Mouse (Mus musculus): ENCODE data around the gene Ccdc40. TPM values are rescaled to one million over a fixed set of nuclear protein-coding genes. Genes with fewer than 3 reads are reported as not detected.
A peak's percentile ranks its signal among the peaks of the same experiment; 100 is the strongest.

Ccdc40 gene
- polyA plus RNA-seq, 1 experiment from 2014 or later = 16.5 TPM

GRCm38 (mm10) chr11:119258216-119258571 is 29.8 kb downstream of the Ccdc40 start:
- H3K9me3 ChIP-seq (ENCODE audit: control insufficient read depth, low read length) = no peaks in the 10 kb centered on the region
- H3K9ac ChIP-seq (ENCODE audit: low read depth, low read length) = 0 out of 2 replicates have a peak overlapping the region, but pooled peaks have one; percentile 11
- ATAC-seq (ENCODE audit: low FRiP score) = no peak
- 63% methylated on average over 9 of the region's 9 CpGs for WGBS
- no peak for DNase-seq (ENCODE audit: low spot score)
- H3K4me3 ChIP-seq (ENCODE audit: low read depth, low read length) = no peak overlapping the region
- no peaks in the 10 kb centered on the region for H3K36me3 ChIP-seq (ENCODE audit: control insufficient read depth, insufficient read depth, low read length)
- peak overlapping the region; percentile 20 for H3K4me2 ChIP-seq (replicated peaks; ENCODE audit: low read depth, low read length)
- H3K27me3 ChIP-seq (ENCODE audit: control insufficient read depth, insufficient read depth, low read length) = no peaks in the 10 kb centered on the region
- no peak overlapping the region for H3K27ac ChIP-seq (ENCODE audit: low read depth, low read length)
- no peaks in the 10 kb centered on the region; the same call in 1 of the 2 replicates for H3K4me1 ChIP-seq (replicated peaks; ENCODE audit: control insufficient read depth, insufficient read depth, low read length)

GRCm38 (mm10) chr11:119258572-119259322 is 30.4 kb downstream of the Ccdc40 start:
- no peaks in the 10 kb centered on the region for H3K27me3 ChIP-seq (ENCODE audit: control insufficient read depth, insufficient read depth, low read length)
- no peaks in the 10 kb centered on the region for H3K9me3 ChIP-seq (ENCODE audit: control insufficient read depth, low read length)
- no peaks in the 10 kb centered on the region for H3K4me1 ChIP-seq (replicated peaks; ENCODE audit: control insufficient read depth, insufficient read depth, low read length)
- H3K27ac ChIP-seq (ENCODE audit: low read depth, low read length) = no peak overlapping the region
- peak overlapping the region; percentile 20 for H3K4me2 ChIP-seq (replicated peaks; ENCODE audit: low read depth, low read length)
- no peaks in the 10 kb centered on the region for H3K36me3 ChIP-seq (ENCODE audit: control insufficient read depth, insufficient read depth, low read length)
- DNase-seq (ENCODE audit: low spot score) (peak; percentile 45), ATAC-seq (ENCODE audit: low FRiP score) (0 out of 2 replicates have a peak, but pooled peaks have one; percentile 45)
- 69% methylated on average over 23 of the region's 23 CpGs for WGBS
- H3K4me3 ChIP-seq (ENCODE audit: low read depth, low read length) = no peak overlapping the region
- H3K9ac ChIP-seq (ENCODE audit: low read depth, low read length) = 0 out of 2 replicates have a peak overlapping the region, but pooled peaks have one; percentile 11

GRCm38 (mm10) chr11:119259977-119260376 is 31.6 kb downstream of the Ccdc40 start:
- WGBS = 89% methylated on average over 8 of the region's 8 CpGs
- no peaks in the 10 kb centered on the region for H3K36me3 ChIP-seq (ENCODE audit: control insufficient read depth, insufficient read depth, low read length)
- no peak overlapping the region for H3K9ac ChIP-seq (ENCODE audit: low read depth, low read length)
- no peaks in the 10 kb centered on the region for H3K9me3 ChIP-seq (ENCODE audit: control insufficient read depth, low read length)
- no peaks in the 10 kb centered on the region for H3K27me3 ChIP-seq (ENCODE audit: control insufficient read depth, insufficient read depth, low read length)
- no peaks in the 10 kb centered on the region for H3K4me1 ChIP-seq (replicated peaks; ENCODE audit: control insufficient read depth, insufficient read depth, low read length)
- no peak overlapping the region for H3K4me2 ChIP-seq (replicated peaks; ENCODE audit: low read depth, low read length)
- DNase-seq (ENCODE audit: low spot score) (no peak), ATAC-seq (ENCODE audit: low FRiP score) (no peak)
- no peak overlapping the region for H3K4me3 ChIP-seq (ENCODE audit: low read depth, low read length)
- no peak overlapping the region for H3K27ac ChIP-seq (ENCODE audit: low read depth, low read length)

DNA sequence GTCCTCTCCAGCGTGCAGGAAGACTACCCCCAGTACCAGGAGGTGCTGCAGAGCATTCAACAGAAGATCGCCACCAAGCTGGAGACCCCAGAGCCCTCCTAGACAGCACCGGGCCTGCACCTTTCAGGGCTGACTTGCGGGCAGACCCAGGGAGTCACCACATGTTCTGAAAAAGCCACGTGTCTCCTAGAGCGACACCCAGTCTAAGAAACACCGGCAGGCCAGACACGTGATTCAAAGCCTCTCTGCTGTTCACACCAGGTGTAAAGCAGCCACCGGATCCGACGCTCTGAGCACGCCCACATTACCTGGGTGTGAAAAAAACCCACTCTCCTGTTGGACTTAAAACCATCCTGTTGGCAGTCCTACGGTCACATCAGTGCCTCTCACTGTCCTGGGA is 36.0 kb downstream of the Ccdc40 start:
- WGBS = 91% methylated on average over 13 of the region's 13 CpGs
- H3K4me2 ChIP-seq (replicated peaks; ENCODE audit: low read depth, low read length) = no peak overlapping the region
- peaks cover 8% of the 10 kb centered on the region; the same call in 1 of the 2 replicates for H3K4me1 ChIP-seq (replicated peaks; ENCODE audit: control insufficient read depth, insufficient read depth, low read length)
- H3K36me3 ChIP-seq (ENCODE audit: control insufficient read depth, insufficient read depth, low read length) = no peaks in the 10 kb centered on the region
- no peaks in the 10 kb centered on the region for H3K9me3 ChIP-seq (ENCODE audit: control insufficient read depth, low read length)
- no peak overlapping the region for H3K27ac ChIP-seq (ENCODE audit: low read depth, low read length)
- H3K27me3 ChIP-seq (ENCODE audit: control insufficient read depth, insufficient read depth, low read length) = no peaks in the 10 kb centered on the region
- ATAC-seq (ENCODE audit: low FRiP score) = no peak
- DNase-seq (ENCODE audit: low spot score) = no peak
- H3K9ac ChIP-seq (ENCODE audit: low read depth, low read length) = no peak overlapping the region
- no peak overlapping the region for H3K4me3 ChIP-seq (ENCODE audit: low read depth, low read length)

- H3K27ac ChIP-seq (ENCODE audit: low read depth, low read length) = no peak overlapping the region
- H3K36me3 ChIP-seq (ENCODE audit: control insufficient read depth, insufficient read depth, low read length) = no peaks in the 10 kb centered on the region
- H3K4me3 ChIP-seq (ENCODE audit: low read depth, low read length) = no peak overlapping the region
- H3K9me3 ChIP-seq (ENCODE audit: control insufficient read depth, low read length) = no peaks in the 10 kb centered on the region
- no peaks in the 10 kb centered on the region for H3K27me3 ChIP-seq (ENCODE audit: control insufficient read depth, insufficient read depth, low read length)
- no peak overlapping the region for H3K9ac ChIP-seq (ENCODE audit: low read depth, low read length)
- ATAC-seq (ENCODE audit: low FRiP score) (no peak), DNase-seq (ENCODE audit: low spot score) (no peak)
- WGBS = 75% methylated on average over 7 of the region's 7 CpGs
- H3K4me2 ChIP-seq (replicated peaks; ENCODE audit: low read depth, low read length) = no peak overlapping the region
- peaks cover 8% of the 10 kb centered on the region; the same call in 1 of the 2 replicates for H3K4me1 ChIP-seq (replicated peaks; ENCODE audit: control insufficient read depth, insufficient read depth, low read length)
These were observed 37.4 kb downstream of the Ccdc40 start for GRCm38 (mm10) chr11:119265811-119266210.

DNA sequence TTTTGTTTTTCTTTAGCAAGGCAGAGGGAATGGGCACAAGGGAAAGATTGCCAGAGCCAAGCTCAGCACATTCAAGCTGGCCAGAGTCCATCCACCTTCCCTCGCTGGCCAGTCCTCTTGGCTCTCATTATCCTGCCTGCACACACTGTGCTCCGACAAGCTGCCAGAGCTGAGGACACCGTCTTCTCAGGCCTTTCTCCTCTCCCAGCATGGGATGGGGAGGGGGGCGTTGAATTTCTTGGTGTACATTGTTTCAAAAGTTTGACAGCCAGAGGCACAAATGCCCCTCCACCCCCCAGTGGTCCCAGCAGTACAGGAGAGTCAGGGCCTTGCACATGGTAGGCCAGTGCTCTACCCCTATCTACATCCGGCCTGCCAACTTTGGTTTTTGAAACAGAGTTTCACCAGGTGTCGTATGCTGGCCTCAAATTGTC is 38.9 kb downstream of the Ccdc40 start:
- H3K9me3 ChIP-seq (ENCODE audit: control insufficient read depth, low read length) = no peaks in the 10 kb centered on the region
- no peak for DNase-seq (ENCODE audit: low spot score)
- 39% methylated on average over 6 of the region's 6 CpGs for WGBS
- peak overlapping the region; percentile 89 for H3K4me2 ChIP-seq (replicated peaks; ENCODE audit: low read depth, low read length)
- no peaks in the 10 kb centered on the region for H3K27me3 ChIP-seq (ENCODE audit: control insufficient read depth, insufficient read depth, low read length)
- H3K4me3 ChIP-seq (ENCODE audit: low read depth, low read length) = 0 out of 2 replicates have a peak overlapping the region, but pooled peaks have one; percentile 57
- ATAC-seq (ENCODE audit: low FRiP score) = peak; percentile 48
- H3K36me3 ChIP-seq (ENCODE audit: control insufficient read depth, insufficient read depth, low read length) = no peaks in the 10 kb centered on the region
- no peak overlapping the region for H3K27ac ChIP-seq (ENCODE audit: low read depth, low read length)
- peaks cover 8% of the 10 kb centered on the region; the same call in 1 of the 2 replicates for H3K4me1 ChIP-seq (replicated peaks; ENCODE audit: control insufficient read depth, insufficient read depth, low read length)
- H3K9ac ChIP-seq (ENCODE audit: low read depth, low read length) = no peak overlapping the region

- Histone ChIP-seq H3K4me1 (replicated peaks; ENCODE audit: control insufficient read depth, insufficient read depth, low read length) (peaks cover 8% of the 10 kb centered on the region; the same call in 1 of the 2 replicates), H3K27ac (ENCODE audit: low read depth, low read length) (no peak within 1 kb of the TSS), H3K9me3 (ENCODE audit: control insufficient read depth, low read length) (no peaks in the 10 kb centered on the region), H3K36me3 (ENCODE audit: control insufficient read depth, insufficient read depth, low read length) (no peaks in the 10 kb centered on the region), H3K9ac (ENCODE audit: low read depth, low read length) (peak within 1 kb of the TSS; percentile 60), H3K4me3 (ENCODE audit: low read depth, low read length) (peak within 1 kb of the TSS; percentile 57), H3K27me3 (ENCODE audit: control insufficient read depth, insufficient read depth, low read length) (no peaks in the 10 kb centered on the region), H3K4me2 (replicated peaks; ENCODE audit: low read depth, low read length) (peak within 1 kb of the TSS; percentile 89)
- DNase-seq (ENCODE audit: low spot score) (peak; percentile 99), ATAC-seq (ENCODE audit: low FRiP score) (peak; percentile 69)
- WGBS = 5% methylated on average over 52 of the region's 52 CpGs
These were observed 39.6 kb downstream of the Ccdc40 start, which contains the start of gene Gaa for GRCm38 (mm10) chr11:119267768-119268556. TSS of gene Gaa (plus strand) at chr11:119267887.

GRCm38 (mm10) chr11:119268557-119269195 is 40.3 kb downstream of the Ccdc40 start:
- WGBS = 81% methylated on average over 16 of the region's 16 CpGs
- DNase-seq (ENCODE audit: low spot score) (no peak), ATAC-seq (ENCODE audit: low FRiP score) (no peak; the same call in 1 of the 2 replicates)
- H3K27ac ChIP-seq (ENCODE audit: low read depth, low read length) = no peak overlapping the region
- H3K4me1 ChIP-seq (replicated peaks; ENCODE audit: control insufficient read depth, insufficient read depth, low read length) = peaks cover 8% of the 10 kb centered on the region; the same call in 1 of the 2 replicates
- H3K27me3 ChIP-seq (ENCODE audit: control insufficient read depth, insufficient read depth, low read length) = no peaks in the 10 kb centered on the region
- no peaks in the 10 kb centered on the region for H3K36me3 ChIP-seq (ENCODE audit: control insufficient read depth, insufficient read depth, low read length)
- peak overlapping the region; percentile 60; the same call in 1 of the 2 replicates for H3K9ac ChIP-seq (ENCODE audit: low read depth, low read length)
- peak overlapping the region; percentile 89 for H3K4me2 ChIP-seq (replicated peaks; ENCODE audit: low read depth, low read length)
- H3K4me3 ChIP-seq (ENCODE audit: low read depth, low read length) = peak overlapping the region; percentile 57
- H3K9me3 ChIP-seq (ENCODE audit: control insufficient read depth, low read length) = no peaks in the 10 kb centered on the region
